In genomic region chr5:123883891-123884290, GRCm38 (mm10) we compare ENCODE assay signal across 21 mouse cellular contexts. TPM values are rescaled to one million over a fixed set of nuclear protein-coding genes. Genes with fewer than 3 reads are reported as not detected.
"Had no signal": no experiment of that assay in that cellular context is flagged by ENCODE, and none has a peak within 500 bp of the region (broad histone marks: within the 10 kb centered on the region; RNA-seq: fewer than 3 reads in every experiment).

No protein-coding gene starts in this region.

- H3K4me1 ChIP-seq: midbrain, embryonic 12.5 days; neural tube, embryonic 13.5 days; neural tube, embryonic 15.5 days had no signal

- H3K27me3 ChIP-seq: midbrain, embryonic 12.5 days; neural tube, embryonic 13.5 days; neural tube, embryonic 15.5 days had no signal

- H3K36me3 ChIP-seq: liver, embryonic 12.5 days; midbrain, embryonic 10.5 days; midbrain, embryonic 12.5 days; neural tube, embryonic 13.5 days; neural tube, embryonic 15.5 days had no signal

- H3K9me3 ChIP-seq: liver, embryonic 12.5 days; midbrain, embryonic 10.5 days; midbrain, embryonic 12.5 days; neural tube, embryonic 13.5 days; neural tube, embryonic 15.5 days had no signal

- H3K9ac ChIP-seq: liver, embryonic 12.5 days; liver, embryonic 14.5 days; lung, embryonic 14.5 days; midbrain, embryonic 12.5 days; neural tube, embryonic 13.5 days; neural tube, embryonic 15.5 days had no signal

- H3K4me3 ChIP-seq: liver, embryonic 12.5 days; midbrain, embryonic 10.5 days; midbrain, embryonic 12.5 days; myocyte; neural tube, embryonic 13.5 days; neural tube, embryonic 15.5 days had no signal

- DNase-seq: lung, adult 18-20 months; lung, embryonic 14.5 days; lung, postnatal 10 days; lung, postnatal 4 days; midbrain, embryonic 14.5 days; retina, postnatal 1 day; right cerebral cortex, postnatal 25 days; right cerebral cortex, postnatal 4 days; spleen, adult 18-20 months; thymus, adult 2 months; thymus, postnatal 25 days; thymus, postnatal 4 days had no signal

- H3K27ac ChIP-seq: liver, embryonic 12.5 days; liver, embryonic 14.5 days; midbrain, embryonic 10.5 days; midbrain, embryonic 12.5 days; neural tube, embryonic 13.5 days; neural tube, embryonic 15.5 days had no signal

- ATAC-seq: liver, embryonic 12.5 days; midbrain, embryonic 16.5 days had no signal

- H3K4me2 ChIP-seq: liver, embryonic 12.5 days; lung, embryonic 14.5 days; midbrain, embryonic 12.5 days; neural tube, embryonic 13.5 days; neural tube, embryonic 15.5 days had no signal

RNA-seq across cellular contexts. Expression of gene Hcar1, which starts 4.1 kb away (rescaled TPM):
- polyA plus RNA-seq: midbrain, embryonic 10.5 days; myocyte; neural tube, embryonic 11.5 days had no signal

RNA-seq across cellular contexts. Expression of gene Hcar2, which starts 18.6 kb away (rescaled TPM):
- polyA plus RNA-seq: lung, embryonic 14.5 days; midbrain, embryonic 10.5 days; midbrain, embryonic 12.5 days; midbrain, embryonic 16.5 days; myocyte; neural tube, embryonic 13.5 days had no signal

RNA-seq across cellular contexts. Expression of gene Gm43518, which starts 43.3 kb away (rescaled TPM):
- polyA plus RNA-seq: myocyte; neural tube, embryonic 11.5 days had no signal
